Mouse (Mus musculus) adipocyte (in vitro differentiated cells): ENCODE data around the gene 1700018B08Rik.

Experiments used
- DNase-seq: peaks from one replicate; pipeline ENCODE4 v3.0.0-alpha.2; 2016; ENCODE audit warnings: low spot score

The 1700018B08Rik gene

GRCm38 (mm10) chr8:121562941-121563351 lies 18.8 kb upstream of the 1700018B08Rik start:
- DNase-seq: no peak

GRCm38 (mm10) chr8:121561636-121562345 lies 17.7 kb upstream of the 1700018B08Rik start:
- peak; percentile 58 for DNase-seq

- DNase-seq: no peak
These were observed 16.4 kb upstream of the 1700018B08Rik start for GRCm38 (mm10) chr8:121560432-121561100.

GRCm38 (mm10) chr8:121559801-121560200 lies 15.7 kb upstream of the 1700018B08Rik start:
- DNase-seq: no peak

GRCm38 (mm10) chr8:121558538-121558937 lies 14.4 kb upstream of the 1700018B08Rik start:
- DNase-seq: no peak

- DNase-seq: no peak
These were observed 13.6 kb upstream of the 1700018B08Rik start for GRCm38 (mm10) chr8:121557746-121558145.

- DNase-seq: no peak
These were observed 9.8 kb upstream of the 1700018B08Rik start for GRCm38 (mm10) chr8:121553831-121554475.

- DNase-seq: no peak
These were observed 8.4 kb upstream of the 1700018B08Rik start for GRCm38 (mm10) chr8:121552506-121552905.

GRCm38 (mm10) chr8:121551065-121551985 lies 7.2 kb upstream of the 1700018B08Rik start:
- DNase-seq: no peak

GRCm38 (mm10) chr8:121550056-121550455 lies 5.9 kb upstream of the 1700018B08Rik start:
- no peak for DNase-seq

- DNase-seq: peak; percentile 75
These were observed 3.0 kb upstream of the 1700018B08Rik start for GRCm38 (mm10) chr8:121547132-121547531.

- no peak for DNase-seq
These were observed 816 bp upstream of the 1700018B08Rik start for GRCm38 (mm10) chr8:121544936-121545335.

GRCm38 (mm10) chr8:121542901-121543300 lies 1.2 kb downstream of the 1700018B08Rik start:
- no peak for DNase-seq

GRCm38 (mm10) chr8:121541862-121542261 lies 2.3 kb downstream of the 1700018B08Rik start:
- no peak for DNase-seq

- DNase-seq: no peak
These were observed 11.7 kb downstream of the 1700018B08Rik start for GRCm38 (mm10) chr8:121532381-121532780.

GRCm38 (mm10) chr8:121530639-121531038 lies 13.5 kb downstream of the 1700018B08Rik start:
- no peak for DNase-seq

GRCm38 (mm10) chr8:121528790-121529189 lies 15.3 kb downstream of the 1700018B08Rik start:
- no peak for DNase-seq

- no peak for DNase-seq
These were observed 16.4 kb downstream of the 1700018B08Rik start for GRCm38 (mm10) chr8:121527751-121528150.

GRCm38 (mm10) chr8:121526811-121527550 lies 17.1 kb downstream of the 1700018B08Rik start:
- DNase-seq: no peak

GRCm38 (mm10) chr8:121525111-121525818 lies 18.9 kb downstream of the 1700018B08Rik start:
- DNase-seq: no peak
